Mouse (Mus musculus) myocyte (in vitro differentiated cells): ENCODE measurements around the gene Coq5. TPM values are rescaled to one million over a fixed set of nuclear protein-coding genes. Genes with fewer than 3 reads are reported as not detected.
A peak's percentile ranks its signal among the peaks of the same experiment; 100 is the strongest.
"Not testable (repeated sequence)": the region's sequence is repeated elsewhere in the genome, so short reads cannot be mapped to it uniquely, and the experiment has no call there.

Experiments used
- H3K27me3 ChIP-seq: one replicate; pipeline ENCODE4 v1.6.1; 2011; ENCODE audit not compliant: control insufficient read depth, insufficient read depth, insufficient read length
- H3K36me3 ChIP-seq: one replicate; pipeline ENCODE4 v1.6.1; 2011; ENCODE audit not compliant: control insufficient read depth, insufficient read depth
- H3K4me2 ChIP-seq: one replicate; pipeline ENCODE4 v1.6.1; 2011; ENCODE audit warnings: low read depth, control low read depth
- H3K4me3 ChIP-seq: one replicate; pipeline ENCODE4 v1.5.1; 2011; ENCODE audit warnings: mild to moderate bottlenecking, control low read depth, moderate library complexity
- H3K79me2 ChIP-seq: one replicate; pipeline ENCODE4 v1.6.1; 2011; ENCODE audit not compliant: control insufficient read depth, insufficient read depth
- H3ac ChIP-seq: one replicate; pipeline ENCODE4 v1.6.1; 2011; ENCODE audit not compliant: control insufficient read depth, insufficient read length
- CEBPB ChIP-seq: IDR thresholded peaks from 2 replicates; pipeline ENCODE4 v1.6.1; 2011; ENCODE audit warnings: mild to moderate bottlenecking, moderate library complexity; ENCODE audit not compliant: poor library complexity, insufficient read depth, severe bottlenecking
- E2F4 ChIP-seq: IDR thresholded peaks from one replicate; pipeline ENCODE4 v1.6.1; 2011; ENCODE audit warnings: mild to moderate bottlenecking, control low read depth, moderate library complexity; ENCODE audit not compliant: insufficient read depth
- MAX ChIP-seq: IDR thresholded peaks from one replicate; pipeline ENCODE4 v1.6.1; 2011; ENCODE audit warnings: low read depth, mild to moderate bottlenecking, control low read depth
- MYOD1 ChIP-seq, 3 experiments: IDR thresholded peaks; one replicate each; pipeline ENCODE4 v1.6.1; 2011; ENCODE audit warnings: control low read depth in 2 of 3, low read depth in 2 of 3, mild to moderate bottlenecking in 2 of 3, moderate library complexity in 1 of 3; ENCODE audit not compliant: insufficient read length in 2 of 3, control insufficient read depth in 1 of 3
- MYOG ChIP-seq, 3 experiments: IDR thresholded peaks; one replicate each; pipeline ENCODE4 v1.6.1; 2011; ENCODE audit warnings: control low read depth in 2 of 3, low read depth in 2 of 3, mild to moderate bottlenecking in 2 of 3; ENCODE audit not compliant: insufficient read length in 2 of 3, control insufficient read depth in 1 of 3, insufficient read depth in 1 of 3
- POLR2A ChIP-seq: IDR thresholded peaks from one replicate; pipeline ENCODE4 v1.6.1; 2011; ENCODE audit warnings: low read depth, mild to moderate bottlenecking, control low read depth, moderate library complexity; ENCODE audit not compliant: insufficient read length
- POLR2AphosphoS2 ChIP-seq: IDR thresholded peaks from one replicate; pipeline ENCODE4 v1.6.1; 2011; ENCODE audit warnings: low read depth, control low read depth; ENCODE audit not compliant: insufficient read length
- REST ChIP-seq: IDR thresholded peaks from one replicate; pipeline ENCODE4 v1.6.1; 2011; ENCODE audit warnings: mild to moderate bottlenecking, control low read depth, moderate library complexity; ENCODE audit not compliant: insufficient read depth, insufficient read length
- SRF ChIP-seq: IDR thresholded peaks from one replicate; pipeline ENCODE4 v1.6.1; 2011; ENCODE audit warnings: low read depth; ENCODE audit not compliant: control insufficient read depth, insufficient read length
- TCF12 ChIP-seq: IDR thresholded peaks from one replicate; pipeline ENCODE4 v1.6.1; 2011; ENCODE audit warnings: mild to moderate bottlenecking, control low read depth; ENCODE audit not compliant: poor library complexity, insufficient read depth, severe bottlenecking
- TCF3 ChIP-seq: IDR thresholded peaks from one replicate; pipeline ENCODE4 v1.6.1; 2011; ENCODE audit warnings: low read depth, control low read depth; ENCODE audit not compliant: insufficient read length
- USF1 ChIP-seq: IDR thresholded peaks from one replicate; pipeline ENCODE4 v1.6.1; 2011; ENCODE audit warnings: low read depth, mild to moderate bottlenecking, control low read depth, moderate library complexity
- polyA plus RNA-seq: library from polyadenylated mRNA; unstranded; fragments of >200 nt; fragmentation: generic; extraction: Trizol; gene quantifications from one replicate; pipeline ENCODE4 v1.2.1, GENCODE M21; 2012; ENCODE audit warnings: missing spikeins

Coq5 gene
- polyA plus RNA-seq, 1 experiment, result 43.7 TPM

- H3K79me2 ChIP-seq, result peaks cover 19% of the 10 kb centered on the region
- peak; percentile 40 for TF ChIP-seq POLR2AphosphoS2
- TF ChIP-seq SRF, result no peak
- no peaks in the 10 kb centered on the region for H3K27me3 ChIP-seq
- peaks cover 22% of the 10 kb centered on the region for H3K36me3 ChIP-seq
- H3ac ChIP-seq, result no peak overlapping the region
- H3K4me3 ChIP-seq, result no peak overlapping the region
- no peak overlapping the region for H3K4me2 ChIP-seq
These were observed 16.9 kb downstream of the Coq5 start for GRCm38 (mm10) chr5:115296347-115296746.

GRCm38 (mm10) chr5:115300035-115300744 lies 20.7 kb downstream of the Coq5 start:
- H3K36me3 ChIP-seq, result peaks cover 22% of the 10 kb centered on the region
- H3ac ChIP-seq, result peak overlapping the region; percentile 94
- H3K4me2 ChIP-seq, result peak overlapping the region; percentile 84
- H3K4me3 ChIP-seq, result peak overlapping the region; percentile 95
- peak; percentile 9 for TF ChIP-seq POLR2AphosphoS2
- no peak for TF ChIP-seq POLR2A
- peaks cover 19% of the 10 kb centered on the region for H3K79me2 ChIP-seq
- H3K27me3 ChIP-seq, result no peaks in the 10 kb centered on the region

- Histone ChIP-seq H3K4me2 (peak within 1 kb of the TSS; percentile 91), H3K36me3 (peaks cover 16% of the 10 kb centered on the region), H3K4me3 (peak within 1 kb of the TSS; percentile 95), H3K79me2 (peaks cover 19% of the 10 kb centered on the region), H3ac (peak within 1 kb of the TSS; percentile 94), H3K27me3 (no peaks in the 10 kb centered on the region)
- TF ChIP-seq E2F4 (no peak), MYOD1 (IDR thresholded peaks at IDR 0.05; ENCODE audit: control insufficient read depth in 1 of 3, insufficient read length in 2 of 3, low read depth in 2 of 3) (peak in 2 of 3 experiments; percentile 62 to 70), MAX (peak; percentile 45), TCF12 (no peak), SRF (no peak), MYOG (IDR thresholded peaks at IDR 0.05; ENCODE audit: control insufficient read depth in 1 of 3, insufficient read depth in 1 of 3, insufficient read length in 2 of 3, low read depth in 2 of 3) (no peak), CEBPB (no peak), POLR2AphosphoS2 (peak; percentile 94), POLR2A (peak; percentile 93), REST (peak; percentile 33), USF1 (no peak), TCF3 (no peak)
These were observed 21.5 kb downstream of the Coq5 start, which contains the start of gene Dynll1 for GRCm38 (mm10) chr5:115300792-115301614. Gene Dynll1, minus strand, starts transcription at chr5:115300999.

GRCm38 (mm10) chr5:115301615-115302014 lies 22.1 kb downstream of the Coq5 start:
- TF ChIP-seq REST (no peak), POLR2A (no peak), CEBPB (no peak), SRF (no peak), MYOG (IDR thresholded peaks at IDR 0.05; ENCODE audit: control insufficient read depth in 1 of 3, insufficient read depth in 1 of 3, insufficient read length in 2 of 3, low read depth in 2 of 3) (no peak), MYOD1 (IDR thresholded peaks at IDR 0.05; ENCODE audit: control insufficient read depth in 1 of 3, insufficient read length in 2 of 3, low read depth in 2 of 3) (no peak), MAX (no peak)
- Histone ChIP-seq H3K27me3 (no peaks in the 10 kb centered on the region), H3ac (no peak overlapping the region), H3K4me2 (peak overlapping the region; percentile 91), H3K4me3 (peak overlapping the region; percentile 95), H3K79me2 (peaks cover 19% of the 10 kb centered on the region), H3K36me3 (peaks cover 11% of the 10 kb centered on the region)

GRCm38 (mm10) chr5:115302190-115302589 lies 22.7 kb downstream of the Coq5 start:
- Histone ChIP-seq H3K4me3 (peak overlapping the region; percentile 95), H3K36me3 (peaks cover 10% of the 10 kb centered on the region), H3K79me2 (peaks cover 19% of the 10 kb centered on the region), H3K4me2 (peak overlapping the region; percentile 91)
- H3ac ChIP-seq, H3K27me3 ChIP-seq: not testable (repeated sequence)
- TF ChIP-seq MYOD1 (IDR thresholded peaks at IDR 0.05; ENCODE audit: control insufficient read depth in 1 of 3, insufficient read length in 2 of 3, low read depth in 2 of 3), result peak in 2 of 3 experiments; percentile 23 to 24
